Mouse (Mus musculus) yolk sac, embryonic 10.5 days (tissue): ENCODE measurements around the gene Sp2.

ENCODE experiments used
- DNase-seq: peaks from one replicate; pipeline ENCODE4 v3.0.0-alpha.2; 2017; ENCODE audit warnings: low spot score

Sp2 gene

DNA sequence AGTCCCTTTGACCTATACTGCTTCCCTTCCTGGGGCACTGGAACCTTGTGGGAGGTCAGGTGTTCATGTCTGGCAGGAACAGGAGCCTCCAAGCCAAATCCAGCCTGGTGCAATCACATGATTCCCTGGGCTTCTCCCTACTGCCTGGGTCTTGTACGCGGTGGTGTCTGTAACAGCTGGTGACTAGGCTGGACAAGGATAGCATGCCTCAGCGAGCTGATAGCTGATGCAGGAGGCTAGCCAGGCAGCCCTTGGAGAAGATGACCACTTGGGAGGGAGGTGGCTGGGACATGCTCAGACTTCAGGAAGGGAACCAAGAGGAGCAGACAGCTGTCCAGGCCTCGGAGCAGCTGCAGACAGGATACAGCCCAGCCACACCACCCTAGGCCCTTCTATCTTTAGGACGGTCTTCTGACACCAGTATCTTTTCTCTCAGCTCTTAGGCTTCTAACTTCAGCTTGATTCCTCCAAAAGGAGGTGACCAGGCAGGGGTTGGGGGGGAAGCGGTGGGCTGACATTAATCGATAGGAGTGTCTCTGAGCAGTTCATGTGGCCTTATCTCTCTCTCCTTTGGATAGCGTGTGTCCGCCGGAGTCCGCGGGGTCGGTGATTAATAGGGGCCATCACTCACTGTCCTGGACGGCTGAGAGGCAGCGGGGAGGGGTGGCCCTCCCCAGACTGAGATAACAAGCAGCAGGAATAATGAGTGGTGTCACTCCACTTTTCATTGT is 76.2 kb downstream of the Sp2 start:
- no peak for DNase-seq
